Mouse (Mus musculus): ENCODE data around the gene Clpx. TPM values are rescaled to one million over a fixed set of nuclear protein-coding genes. Genes with fewer than 3 reads are reported as not detected.

Gene Clpx
- total and polyA plus RNA-seq, 3 experiments, result 32.4 to 38.8 TPM; not detected in 1

GRCm38 (mm10) chr9:65374468-65375162, 80.6 kb downstream of the Clpx start:
- no peaks in the 10 kb centered on the region for H3K9me3 ChIP-seq (replicated peaks; ENCODE audit: insufficient read depth, low read length)
- TF ChIP-seq MYC (IDR thresholded peaks at IDR 0.05; ENCODE audit: low read depth, low read length) (no peak), ZNF384 (IDR thresholded peaks at IDR 0.05; ENCODE audit: low read depth, low read length) (no peak), TAL1 (IDR thresholded peaks at IDR 0.05; ENCODE audit: low read length) (no peak), MAZ (IDR thresholded peaks at IDR 0.05; ENCODE audit: low read depth, low read length) (no peak), GATA1 (IDR thresholded peaks at IDR 0.05; ENCODE audit: low read depth, low read length) (no peak), E2F4 (IDR thresholded peaks at IDR 0.05; ENCODE audit: borderline replicate concordance, low read depth, low read length) (no peak)

GRCm38 (mm10) chr9:65375163-65375934, 81.3 kb downstream of the Clpx start:
- no peak overlapping the region for H3K27ac ChIP-seq (ENCODE audit: control insufficient read depth, low read depth, low read length)
- H3K27me3 ChIP-seq (ENCODE audit: control insufficient read depth in 1 of 2, insufficient read depth in 2 of 2, low read length in 2 of 2), result no peaks in the 10 kb centered on the region
- H3K9ac ChIP-seq (ENCODE audit: control insufficient read depth, low read depth, low read length, poor library complexity, severe bottlenecking), result no peak overlapping the region
- TF ChIP-seq MEF2A (IDR thresholded peaks at IDR 0.05; ENCODE audit: extremely low read depth, insufficient replicate concordance, low read depth, low read length, poor library complexity, severe bottlenecking) (no peak), CHD1 (IDR thresholded peaks at IDR 0.05; ENCODE audit: low read depth, low read length) (no peak), GABPA (IDR thresholded peaks at IDR 0.05; ENCODE audit: low read depth, low read length) (no peak), ZNF384 (IDR thresholded peaks at IDR 0.05; ENCODE audit: low read depth, low read length) (no peak), TBP (IDR thresholded peaks at IDR 0.05; ENCODE audit: low read depth, low read length) (no peak), HCFC1 (IDR thresholded peaks at IDR 0.05; ENCODE audit: low read depth, low read length) (no peak), ZC3H11A (IDR thresholded peaks at IDR 0.05; ENCODE audit: low read depth, low read length) (no peak), ETS1 (IDR thresholded peaks at IDR 0.05; ENCODE audit: low read depth, low read length) (no peak), SIN3A (IDR thresholded peaks at IDR 0.05; ENCODE audit: low read length) (no peak), NRF1 (IDR thresholded peaks at IDR 0.05; ENCODE audit: insufficient read depth, low read depth, low read length, poor library complexity, severe bottlenecking) (no peak)
- DNase-seq (ENCODE audit: low read depth, low spot score), result no peak
- H3K4me3 ChIP-seq (ENCODE audit: control insufficient read depth in 1 of 2, insufficient read depth in 1 of 2, low read depth in 2 of 2, low read length in 2 of 2), result no peak overlapping the region
- H3K9me3 ChIP-seq (replicated peaks; ENCODE audit: insufficient read depth, low read length), result no peaks in the 10 kb centered on the region
- H3K36me3 ChIP-seq (ENCODE audit: control insufficient read depth in 1 of 2, insufficient read depth in 2 of 2, low read length in 2 of 2), result no peaks in the 10 kb centered on the region
- H3K4me1 ChIP-seq (ENCODE audit: control insufficient read depth in 1 of 2, insufficient read depth in 2 of 2, low read length in 2 of 2), result no peaks in the 10 kb centered on the region
- no peaks in the 10 kb centered on the region for H3K79me2 ChIP-seq (ENCODE audit: control insufficient read depth, insufficient read depth, low read length, poor library complexity)

More at GRCm38 (mm10) chr9:65374468-65375162, 80.6 kb downstream of the Clpx start:
- H3K36me3 ChIP-seq (ENCODE audit: control insufficient read depth in 1 of 2, insufficient read depth in 2 of 2, low read length in 2 of 2), result no peaks in the 10 kb centered on the region
- no peak for DNase-seq (ENCODE audit: low read depth, low spot score)
- no peaks in the 10 kb centered on the region for H3K27me3 ChIP-seq (ENCODE audit: control insufficient read depth in 1 of 2, insufficient read depth in 2 of 2, low read length in 2 of 2)
- no peak overlapping the region for H3K4me3 ChIP-seq (ENCODE audit: control insufficient read depth in 1 of 2, insufficient read depth in 1 of 2, low read depth in 2 of 2, low read length in 2 of 2)
- no peak overlapping the region for H3K9ac ChIP-seq (ENCODE audit: control insufficient read depth, low read depth, low read length, poor library complexity, severe bottlenecking)
- no peaks in the 10 kb centered on the region for H3K79me2 ChIP-seq (ENCODE audit: control insufficient read depth, insufficient read depth, low read length, poor library complexity)
- H3K27ac ChIP-seq (ENCODE audit: control insufficient read depth, low read depth, low read length), result no peak overlapping the region
- no peaks in the 10 kb centered on the region for H3K4me1 ChIP-seq (ENCODE audit: control insufficient read depth in 1 of 2, insufficient read depth in 2 of 2, low read length in 2 of 2)

Other genes starting within 250 kb of the Clpx start
- under 0.01 and 0.03 TPM in 2 replicates for gene Igdcc4, start 192.8 kb upstream of the Clpx start, total RNA-seq (2012; rRNA removed)
- gene Igdcc4, start 192.8 kb upstream of the Clpx start, polyA plus RNA-seq (2012; ENCODE audit: insufficient read depth in 1 of 2, insufficient read length in 2 of 2, low read depth in 1 of 2, low replicate concordance in 2 of 2, missing spikeins in 1 of 2), result under 1 TPM in 1 of 2 experiments, not detected in 1; 0.14 TPM
- not detected in 2 replicates for gene Igdcc3, start 153.1 kb upstream of the Clpx start, total RNA-seq (2012; rRNA removed)
- gene Igdcc3, start 153.1 kb upstream of the Clpx start, polyA plus RNA-seq (2012; ENCODE audit: insufficient read depth in 1 of 2, insufficient read length in 2 of 2, low read depth in 1 of 2, low replicate concordance in 2 of 2, missing spikeins in 1 of 2), result not detected
- gene Parp16, start 98.9 kb upstream of the Clpx start, total RNA-seq (2012; rRNA removed), result 1.3 and 1.4 TPM in 2 replicates
- 1 to 10 TPM in 1 of 2 experiments, not detected in 1; 5.1 TPM for gene Parp16, start 98.9 kb upstream of the Clpx start, polyA plus RNA-seq (2012; ENCODE audit: insufficient read depth in 1 of 2, insufficient read length in 2 of 2, low read depth in 1 of 2, low replicate concordance in 2 of 2, missing spikeins in 1 of 2)
- gene Cilp, start 29.1 kb upstream of the Clpx start, total RNA-seq (2012; rRNA removed), result not detected in 2 replicates
- under 1 TPM in 1 of 2 experiments, not detected in 1; 0.01 TPM for gene Cilp, start 29.1 kb upstream of the Clpx start, polyA plus RNA-seq (2012; ENCODE audit: insufficient read depth in 1 of 2, insufficient read length in 2 of 2, low read depth in 1 of 2, low replicate concordance in 2 of 2, missing spikeins in 1 of 2)
- gene Pdcd7, start 51.8 kb downstream of the Clpx start, total RNA-seq (2012; rRNA removed), result 20.3 and 22.8 TPM in 2 replicates
- gene Pdcd7, start 51.8 kb downstream of the Clpx start, polyA plus RNA-seq (2012; ENCODE audit: insufficient read depth in 1 of 2, insufficient read length in 2 of 2, low read depth in 1 of 2, low replicate concordance in 2 of 2, missing spikeins in 1 of 2), result 10 to 100 TPM in 1 of 2 experiments, not detected in 1; 34.5 TPM
- not detected in 2 replicates for gene Ubap1l, start 66.8 kb downstream of the Clpx start, total RNA-seq (2012; rRNA removed)
- under 1 TPM in 1 of 2 experiments, not detected in 1; 0.08 TPM for gene Ubap1l, start 66.8 kb downstream of the Clpx start, polyA plus RNA-seq (2012; ENCODE audit: insufficient read depth in 1 of 2, insufficient read length in 2 of 2, low read depth in 1 of 2, low replicate concordance in 2 of 2, missing spikeins in 1 of 2)
- not detected in 2 replicates for gene Kbtbd13, start 97.4 kb downstream of the Clpx start, total RNA-seq (2012; rRNA removed)
- not detected for gene Kbtbd13, start 97.4 kb downstream of the Clpx start, polyA plus RNA-seq (2012; ENCODE audit: insufficient read depth in 1 of 2, insufficient read length in 2 of 2, low read depth in 1 of 2, low replicate concordance in 2 of 2, missing spikeins in 1 of 2)
- gene Rasl12, start 104.2 kb downstream of the Clpx start, total RNA-seq (2012; rRNA removed), result 0.10 and 0.12 TPM in 2 replicates
- under 1 TPM in 1 of 2 experiments, not detected in 1; 0.19 TPM for gene Rasl12, start 104.2 kb downstream of the Clpx start, polyA plus RNA-seq (2012; ENCODE audit: insufficient read depth in 1 of 2, insufficient read length in 2 of 2, low read depth in 1 of 2, low replicate concordance in 2 of 2, missing spikeins in 1 of 2)
- not detected in 2 replicates for gene Slc51b, start 128.7 kb downstream of the Clpx start, total RNA-seq (2012; rRNA removed)
- gene Slc51b, start 128.7 kb downstream of the Clpx start, polyA plus RNA-seq (2012; ENCODE audit: insufficient read depth in 1 of 2, insufficient read length in 2 of 2, low read depth in 1 of 2, low replicate concordance in 2 of 2, missing spikeins in 1 of 2), result not detected
- gene Mtfmt, start 141.5 kb downstream of the Clpx start, total RNA-seq (2012; rRNA removed), result 10.6 and 10.9 TPM in 2 replicates
- 10 to 100 TPM in 1 of 2 experiments, not detected in 1; 14.2 TPM for gene Mtfmt, start 141.5 kb downstream of the Clpx start, polyA plus RNA-seq (2012; ENCODE audit: insufficient read depth in 1 of 2, insufficient read length in 2 of 2, low read depth in 1 of 2, low replicate concordance in 2 of 2, missing spikeins in 1 of 2)
- gene Spg21, start 166.7 kb downstream of the Clpx start, total RNA-seq (2012; rRNA removed), result 21.7 and 22.7 TPM in 2 replicates
- 10 to 100 TPM in 1 of 2 experiments, not detected in 1; 25.9 TPM for gene Spg21, start 166.7 kb downstream of the Clpx start, polyA plus RNA-seq (2012; ENCODE audit: insufficient read depth in 1 of 2, insufficient read length in 2 of 2, low read depth in 1 of 2, low replicate concordance in 2 of 2, missing spikeins in 1 of 2)
- not detected in 2 replicates for gene Ankdd1a, start 225.9 kb downstream of the Clpx start, total RNA-seq (2012; rRNA removed)
- under 1 TPM in 1 of 2 experiments, not detected in 1; 0.06 TPM for gene Ankdd1a, start 225.9 kb downstream of the Clpx start, polyA plus RNA-seq (2012; ENCODE audit: insufficient read depth in 1 of 2, insufficient read length in 2 of 2, low read depth in 1 of 2, low replicate concordance in 2 of 2, missing spikeins in 1 of 2)